Mouse (Mus musculus) heart, embryonic 16.5 days (tissue): ENCODE measurements around the gene Bcdin3d. TPM values are rescaled to one million over a fixed set of nuclear protein-coding genes. Genes with fewer than 3 reads are reported as not detected.

Experiments used
- ATAC-seq: fragments of 200-750 bp; cut with Nextera tagmentation; replicated peaks from 2 replicates; pipeline ENCODE4 v1.8.0; 2017; ENCODE audit warnings: moderate number of reproducible peaks; ENCODE audit not compliant: insufficient read depth, low FRiP score; ENCODE audit errors: extremely low read depth
- H3K27ac ChIP-seq: fragments of 300-500 bp; sonication (generic); 2 replicates; pipeline ENCODE4 v1.5.1; 2014; ENCODE audit warnings: mild to moderate bottlenecking, low read length, control low read depth, moderate library complexity
- H3K27me3 ChIP-seq: fragments of 300-500 bp; sonication (generic); 2 replicates; pipeline ENCODE4 v1.6.1; 2014; ENCODE audit warnings: low read length, mixed read lengths; ENCODE audit not compliant: control insufficient read depth, insufficient read depth
- H3K36me3 ChIP-seq: fragments of 300-500 bp; sonication (generic); 2 replicates; pipeline ENCODE4 v1.6.1; 2014; ENCODE audit not compliant: control insufficient read depth, insufficient read depth
- H3K4me1 ChIP-seq: fragments of 300-500 bp; sonication (generic); 2 replicates; pipeline ENCODE4 v1.6.1; 2014; ENCODE audit warnings: low read length, mixed read lengths; ENCODE audit not compliant: control insufficient read depth, insufficient read depth
- H3K4me2 ChIP-seq: fragments of 300-500 bp; sonication (generic); 2 replicates; pipeline ENCODE4 v1.6.1; 2014; ENCODE audit warnings: low read depth, mild to moderate bottlenecking, control low read depth, low read length
- H3K4me3 ChIP-seq: fragments of 300-500 bp; sonication (generic); 2 replicates; pipeline ENCODE4 v1.5.1; 2014; ENCODE audit warnings: mild to moderate bottlenecking, control low read depth, low read length
- H3K9ac ChIP-seq: fragments of 300-500 bp; sonication (generic); 2 replicates; pipeline ENCODE4 v1.6.1; 2014; ENCODE audit warnings: low read length, control low read depth
- H3K9me3 ChIP-seq: fragments of 300-500 bp; sonication (generic); replicated peaks from 2 replicates; pipeline ENCODE4 v1.6.1; 2016; ENCODE audit warnings: low read length; ENCODE audit not compliant: control insufficient read depth
- WGBS: fragments of 180-500 bp; shearing (Covaris S2); extraction: QIAGEN DNeasy Blood & Tissue Kit; methylation state at CpG from one replicate; pipeline ENCODE4 v1.1.7; 2014; 5-methylcytosine and 5-hydroxymethylcytosine counted together
- polyA plus RNA-seq: library from polyadenylated mRNA; unstranded; fragments of >200 nt; fragmentation: Nextera tagmentation; extraction: Ambion mirVana; gene quantifications from 2 replicates; pipeline ENCODE4 v1.2.1, GENCODE M21; 2015

The Bcdin3d gene
- polyA plus RNA-seq, 1 experiment from 2014 or later, result 13.0 TPM

DNA sequence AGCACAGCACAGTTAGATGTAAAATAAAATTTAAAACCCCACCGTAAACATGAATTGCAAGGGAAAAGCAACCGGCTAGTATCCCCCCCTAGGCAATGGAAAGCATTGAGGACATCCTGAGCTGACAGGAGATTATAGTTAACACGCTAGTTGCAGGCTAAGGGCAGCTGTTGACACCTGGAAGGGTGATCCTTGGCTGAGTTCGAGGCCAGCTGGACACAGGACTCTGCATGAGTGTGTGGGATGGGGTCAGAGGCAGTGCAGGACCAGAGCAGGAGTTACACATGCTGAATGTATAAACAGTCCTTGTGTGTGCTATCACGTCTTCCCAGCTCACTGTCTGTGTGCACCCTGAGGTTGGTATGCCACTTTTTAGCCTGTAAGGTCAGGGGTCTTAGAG lies 28.7 kb upstream of the Bcdin3d start:
- H3K36me3 ChIP-seq, result no peaks in the 10 kb centered on the region
- H3K4me1 ChIP-seq, result peaks cover 25% of the 10 kb centered on the region
- ATAC-seq, result no peak
- H3K9ac ChIP-seq, result no peak overlapping the region
- no peak overlapping the region; the same call in 1 of the 2 replicates for H3K27ac ChIP-seq
- H3K4me2 ChIP-seq, result no peak overlapping the region
- no peak overlapping the region for H3K4me3 ChIP-seq
- 66% methylated on average over 5 of the region's 5 CpGs for WGBS
- H3K27me3 ChIP-seq, result peaks cover 7% of the 10 kb centered on the region; the same call in 1 of the 2 replicates
- H3K9me3 ChIP-seq, result no peaks in the 10 kb centered on the region

DNA sequence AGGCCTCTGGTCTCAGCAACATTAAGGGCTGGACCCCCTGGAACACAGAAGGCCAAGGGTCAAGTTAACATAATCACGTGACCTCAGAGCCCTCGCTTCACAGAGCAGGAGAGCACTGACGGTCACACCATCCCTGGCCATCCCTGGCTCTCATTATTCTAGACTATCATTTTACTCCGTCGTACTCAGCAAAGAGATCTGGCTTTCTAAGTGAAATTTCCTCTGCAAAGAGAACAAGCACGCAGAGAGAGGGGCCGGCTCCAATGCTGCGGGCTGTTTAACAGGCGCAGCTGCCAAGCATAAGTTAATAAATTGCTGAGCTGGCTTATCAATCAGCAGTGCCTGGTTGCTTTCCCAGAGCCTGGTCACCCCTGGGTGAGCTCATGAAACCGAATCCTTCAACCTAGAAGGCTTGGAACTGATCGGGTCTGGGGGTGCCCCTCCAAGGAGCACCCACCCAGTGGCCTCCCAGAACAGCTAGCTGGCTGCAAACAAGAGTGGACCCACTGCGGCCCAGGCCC lies 27.8 kb upstream of the Bcdin3d start:
- no peak overlapping the region for H3K4me3 ChIP-seq
- no peak overlapping the region for H3K4me2 ChIP-seq
- H3K36me3 ChIP-seq, result no peaks in the 10 kb centered on the region
- no peak for ATAC-seq
- peaks cover 34% of the 10 kb centered on the region for H3K4me1 ChIP-seq
- peaks cover 7% of the 10 kb centered on the region for H3K27me3 ChIP-seq
- WGBS, result 73% methylated on average over 12 of the region's 12 CpGs
- H3K9ac ChIP-seq, result no peak overlapping the region
- no peaks in the 10 kb centered on the region for H3K9me3 ChIP-seq
- H3K27ac ChIP-seq, result no peak overlapping the region

DNA sequence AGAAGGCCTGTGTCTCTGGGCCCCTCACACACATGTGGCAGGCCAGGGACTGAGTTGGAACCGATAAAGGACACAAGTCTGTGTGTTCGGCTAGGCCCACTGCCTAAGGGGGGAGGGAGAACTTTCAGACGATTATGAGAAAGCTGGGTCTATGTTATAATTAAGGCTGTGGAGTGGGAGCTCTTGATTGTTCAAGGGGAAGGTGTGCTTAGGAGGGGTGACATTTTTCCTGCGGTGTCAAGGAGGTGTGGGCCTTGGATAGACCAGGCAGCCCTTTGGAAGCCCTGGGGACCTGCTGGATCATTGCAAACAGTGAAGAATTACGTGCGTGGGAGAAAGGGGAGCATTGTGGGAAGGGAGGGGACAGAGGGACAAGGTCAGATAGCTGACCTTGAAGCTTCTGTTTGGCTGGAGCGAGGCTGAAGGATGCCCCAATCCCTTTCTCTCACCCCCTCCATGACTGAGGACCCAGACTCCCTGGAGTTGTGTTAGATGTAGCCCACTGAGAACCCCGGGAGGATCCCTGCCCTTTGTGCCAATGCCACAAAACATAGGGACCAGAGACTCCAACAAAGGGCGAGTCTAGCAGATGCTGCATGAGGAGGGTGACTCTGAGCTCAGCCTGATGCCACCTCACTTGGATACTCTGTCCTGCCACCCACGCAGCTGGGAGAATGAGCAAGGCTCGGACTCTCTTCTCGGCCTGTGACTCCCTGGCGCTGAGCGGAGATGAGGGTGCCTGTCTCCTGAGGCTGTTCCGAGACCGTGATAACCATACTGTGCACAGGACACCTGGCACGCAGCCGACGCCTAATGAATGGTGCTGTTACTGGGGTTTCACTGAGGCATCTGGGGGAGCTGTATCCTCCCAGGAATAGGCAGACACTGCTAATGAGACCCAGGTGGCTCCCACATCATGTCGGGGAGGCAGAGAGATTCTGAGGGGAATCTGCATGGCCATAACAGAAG lies 27.0 kb upstream of the Bcdin3d start:
- H3K27ac ChIP-seq, result no peak overlapping the region
- 79% methylated on average over 20 of the region's 20 CpGs for WGBS
- no peak overlapping the region for H3K4me2 ChIP-seq
- H3K36me3 ChIP-seq, result no peaks in the 10 kb centered on the region
- H3K9ac ChIP-seq, result no peak overlapping the region
- ATAC-seq, result no peak
- peaks cover 37% of the 10 kb centered on the region for H3K4me1 ChIP-seq
- peaks cover 7% of the 10 kb centered on the region for H3K27me3 ChIP-seq
- H3K4me3 ChIP-seq, result no peak overlapping the region
- no peaks in the 10 kb centered on the region for H3K9me3 ChIP-seq

DNA sequence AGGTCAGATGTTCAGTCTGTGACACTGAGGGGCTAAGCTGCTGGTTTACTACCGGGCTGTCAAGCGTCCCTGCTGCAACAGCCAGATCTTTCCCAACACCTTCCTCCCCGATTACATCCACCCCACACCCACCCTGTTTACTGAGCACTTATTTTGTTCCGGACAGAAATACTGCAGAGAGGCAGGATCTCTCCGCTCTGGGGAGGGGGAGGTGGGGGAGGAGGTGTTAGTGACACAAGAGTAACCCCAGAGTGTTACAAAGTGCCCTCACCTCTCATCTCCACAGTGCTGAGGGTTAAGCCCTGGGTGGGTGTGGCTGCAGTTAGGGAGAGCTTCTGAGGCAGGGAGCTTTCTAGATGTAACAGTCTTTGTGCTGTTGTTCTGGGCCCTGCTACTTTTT lies 25.8 kb upstream of the Bcdin3d start:
- Histone ChIP-seq H3K4me1 (peaks cover 35% of the 10 kb centered on the region), H3K4me3 (no peak overlapping the region), H3K4me2 (no peak overlapping the region), H3K27ac (no peak overlapping the region), H3K9ac (no peak overlapping the region), H3K36me3 (no peaks in the 10 kb centered on the region), H3K27me3 (peaks cover 11% of the 10 kb centered on the region), H3K9me3 (no peaks in the 10 kb centered on the region)
- ATAC-seq, result no peak
- 20% methylated on average over 5 of the region's 5 CpGs for WGBS

DNA sequence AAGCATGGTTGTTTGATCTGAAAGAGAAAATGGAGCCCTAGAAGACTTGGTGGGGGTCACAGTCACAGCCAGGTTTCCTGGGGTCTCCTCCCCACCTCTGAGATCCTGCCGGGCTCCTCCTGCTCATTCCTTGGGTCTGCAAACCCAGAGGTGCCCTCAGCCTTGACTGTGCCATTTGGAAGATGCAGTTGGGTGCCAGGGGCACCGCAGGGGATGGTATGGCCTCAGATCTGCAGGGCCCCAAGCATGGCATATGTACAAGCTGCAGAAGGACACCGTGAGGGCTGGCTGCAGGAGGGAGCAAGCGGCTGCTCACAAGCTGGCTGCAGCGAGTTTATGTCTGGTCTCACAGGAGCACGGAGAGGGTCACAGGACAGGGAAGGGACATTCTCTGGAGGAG lies 25.2 kb upstream of the Bcdin3d start:
- Histone ChIP-seq H3K4me1 (peaks cover 33% of the 10 kb centered on the region), H3K4me3 (no peak overlapping the region), H3K4me2 (no peak overlapping the region), H3K36me3 (no peaks in the 10 kb centered on the region), H3K27ac (no peak overlapping the region), H3K9me3 (no peaks in the 10 kb centered on the region), H3K27me3 (peaks cover 11% of the 10 kb centered on the region), H3K9ac (no peak overlapping the region)
- ATAC-seq, result no peak
- 39% methylated on average over 6 of the region's 6 CpGs for WGBS

DNA sequence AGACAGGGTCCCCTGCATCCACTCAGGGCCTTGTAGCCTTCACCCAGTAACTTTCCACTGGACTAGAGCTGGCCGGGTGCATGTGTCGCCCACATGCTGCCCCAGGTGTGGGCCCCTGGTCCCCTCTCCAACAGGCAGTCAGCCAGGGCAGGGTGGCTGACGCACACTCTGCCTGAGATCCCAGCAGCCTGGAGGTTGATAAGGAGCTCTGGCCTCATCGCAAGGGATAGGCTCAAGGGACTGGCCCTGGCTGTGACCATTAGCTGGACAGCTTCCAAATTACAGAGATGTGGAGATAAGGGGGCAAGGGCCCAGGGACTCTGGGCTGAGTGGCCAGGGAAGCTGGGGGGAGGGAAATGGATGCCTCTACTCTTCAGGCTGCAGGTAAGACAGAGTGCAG lies 24.3 kb upstream of the Bcdin3d start:
- H3K27ac ChIP-seq, result peak overlapping the region; percentile 66
- no peak overlapping the region for H3K9ac ChIP-seq
- H3K36me3 ChIP-seq, result no peaks in the 10 kb centered on the region
- no peak overlapping the region for H3K4me3 ChIP-seq
- 18% methylated on average over 4 of the region's 4 CpGs for WGBS
- peaks cover 11% of the 10 kb centered on the region for H3K27me3 ChIP-seq
- H3K9me3 ChIP-seq, result no peaks in the 10 kb centered on the region
- peak; percentile 69 for ATAC-seq
- peak overlapping the region; percentile 18; the same call in 1 of the 2 replicates for H3K4me2 ChIP-seq
- H3K4me1 ChIP-seq, result peaks cover 33% of the 10 kb centered on the region

DNA sequence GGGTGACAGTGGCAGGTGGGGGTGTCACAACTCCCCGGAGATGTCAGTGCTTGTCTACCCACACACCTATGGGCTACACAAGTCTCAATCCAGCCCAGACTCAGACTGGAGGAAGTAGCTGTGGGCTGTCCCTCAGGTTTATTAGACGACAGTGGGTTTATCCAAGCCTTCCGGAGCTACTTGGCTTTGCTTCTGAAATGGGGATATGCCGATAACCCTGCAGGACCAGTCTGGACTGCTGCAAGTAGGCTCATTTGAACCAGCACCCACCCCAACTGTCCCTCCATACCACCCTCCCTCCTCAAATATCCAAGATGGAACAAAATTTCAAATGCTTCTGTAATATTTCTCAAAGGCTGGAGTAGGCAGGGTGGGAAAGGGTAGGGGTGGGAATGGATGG lies 23.8 kb upstream of the Bcdin3d start:
- H3K4me2 ChIP-seq, result peak overlapping the region; percentile 18; the same call in 1 of the 2 replicates
- H3K9ac ChIP-seq, result no peak overlapping the region
- H3K27me3 ChIP-seq, result peaks cover 11% of the 10 kb centered on the region
- no peaks in the 10 kb centered on the region for H3K9me3 ChIP-seq
- no peak for ATAC-seq
- H3K4me1 ChIP-seq, result peaks cover 33% of the 10 kb centered on the region
- no peaks in the 10 kb centered on the region for H3K36me3 ChIP-seq
- H3K4me3 ChIP-seq, result no peak overlapping the region
- peak overlapping the region; percentile 66 for H3K27ac ChIP-seq
- 59% methylated on average over 4 of the region's 4 CpGs for WGBS

DNA sequence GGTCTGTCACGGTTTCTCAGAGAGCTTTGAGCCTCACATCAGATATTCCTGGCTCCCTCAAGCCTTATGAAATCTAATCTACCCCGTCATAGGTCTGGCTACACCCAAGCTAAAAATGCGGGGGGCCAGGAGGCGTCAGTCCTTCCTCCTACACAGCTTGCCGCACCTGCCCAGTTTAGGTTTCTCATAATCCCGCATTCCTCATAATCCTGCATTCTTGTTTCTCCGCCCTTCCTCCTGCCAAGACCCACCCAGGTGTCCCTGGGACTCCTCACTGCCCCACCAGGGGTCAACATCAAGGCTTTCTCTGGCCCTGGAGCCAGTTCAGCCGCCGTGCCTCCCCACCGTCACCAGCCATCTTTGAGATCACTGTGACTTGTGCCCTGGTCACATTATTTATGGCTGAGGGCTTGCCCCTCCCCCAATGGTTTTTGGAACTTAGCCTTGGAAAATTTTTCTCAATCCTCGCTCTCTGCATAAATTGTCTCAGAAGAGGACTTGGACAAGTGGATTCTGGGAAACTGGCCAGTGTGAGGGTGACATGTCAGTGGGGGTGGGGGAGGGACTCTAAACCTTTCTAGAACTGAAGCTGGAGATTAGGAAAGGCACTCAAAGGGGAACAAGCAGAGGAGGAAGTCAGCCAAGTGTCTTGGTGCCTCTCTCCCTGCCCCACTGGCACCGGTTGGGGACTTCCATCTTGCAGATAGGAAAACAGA lies 23.2 kb upstream of the Bcdin3d start:
- peak; percentile 25; the same call in 1 of the 2 replicates for ATAC-seq
- peak overlapping the region; percentile 66 for H3K27ac ChIP-seq

More for the DNA sequence above, 23.2 kb upstream of the Bcdin3d start:
- Histone ChIP-seq H3K4me1 (peaks cover 33% of the 10 kb centered on the region), H3K4me2 (peak overlapping the region; percentile 10), H3K27me3 (peaks cover 8% of the 10 kb centered on the region), H3K9ac (no peak overlapping the region), H3K9me3 (no peaks in the 10 kb centered on the region), H3K36me3 (no peaks in the 10 kb centered on the region), H3K4me3 (no peak overlapping the region)
- 38% methylated on average over 12 of the region's 12 CpGs for WGBS
